Mouse (Mus musculus): ENCODE measurements around the gene Tex21. TPM values are rescaled to one million over a fixed set of nuclear protein-coding genes. Genes with fewer than 3 reads are reported as not detected.

Gene Tex21
- polyA plus RNA-seq, 2 experiments = 0.06 to 0.19 TPM

GRCm38 (mm10) chr12:76253991-76254390 lies 7.4 kb upstream of the Tex21 start:
- H3K36me3 ChIP-seq (ENCODE audit: control insufficient read depth, insufficient read depth, low read length) = no peaks in the 10 kb centered on the region
- no peak overlapping the region for H3K4me3 ChIP-seq (replicated peaks; ENCODE audit: low read length)
- no peak overlapping the region; the same call in 1 of the 2 replicates for H3K9ac ChIP-seq (ENCODE audit: low read depth, low read length, severe bottlenecking)
- 82% methylated on average over 8 of the region's 8 CpGs for WGBS
- no peak overlapping the region for H3K4me2 ChIP-seq (replicated peaks; ENCODE audit: low read depth, low read length, severe bottlenecking)
- no peaks in the 10 kb centered on the region for H3K27me3 ChIP-seq (ENCODE audit: control insufficient read depth, insufficient read depth, low read length)
- no peak overlapping the region for H3K27ac ChIP-seq (replicated peaks; ENCODE audit: low read depth, low read length)
- no peak for DNase-seq (ENCODE audit: low spot score)
- ATAC-seq (ENCODE audit: low FRiP score, low read depth) = no peak
- H3K9me3 ChIP-seq (ENCODE audit: control insufficient read depth, low read length) = no peaks in the 10 kb centered on the region
- no peak for TF ChIP-seq POLR2A (IDR thresholded peaks at IDR 0.05; ENCODE audit: borderline replicate concordance, extremely low read depth, insufficient read depth, insufficient read length)
- peaks cover 11% of the 10 kb centered on the region; the same call in 1 of the 2 replicates for H3K4me1 ChIP-seq (ENCODE audit: control insufficient read depth, insufficient read depth, low read length)

GRCm38 (mm10) chr12:76253591-76253990 lies 7.0 kb upstream of the Tex21 start:
- WGBS = 83% methylated on average over 2 of the region's 2 CpGs
- TF ChIP-seq POLR2A (IDR thresholded peaks at IDR 0.05; ENCODE audit: borderline replicate concordance, extremely low read depth, insufficient read depth, insufficient read length) = no peak
- DNase-seq (ENCODE audit: low spot score) (no peak), ATAC-seq (ENCODE audit: low FRiP score, low read depth) (no peak)
- H3K4me1 ChIP-seq (ENCODE audit: control insufficient read depth, insufficient read depth, low read length) = peaks cover 11% of the 10 kb centered on the region; the same call in 1 of the 2 replicates
- H3K9me3 ChIP-seq (ENCODE audit: control insufficient read depth, low read length) = no peaks in the 10 kb centered on the region
- no peaks in the 10 kb centered on the region for H3K27me3 ChIP-seq (ENCODE audit: control insufficient read depth, insufficient read depth, low read length)
- no peak overlapping the region for H3K4me3 ChIP-seq (replicated peaks; ENCODE audit: low read length)
- no peak overlapping the region for H3K9ac ChIP-seq (ENCODE audit: low read depth, low read length, severe bottlenecking)
- no peak overlapping the region for H3K4me2 ChIP-seq (replicated peaks; ENCODE audit: low read depth, low read length, severe bottlenecking)
- no peak overlapping the region for H3K27ac ChIP-seq (replicated peaks; ENCODE audit: low read depth, low read length)
- no peaks in the 10 kb centered on the region for H3K36me3 ChIP-seq (ENCODE audit: control insufficient read depth, insufficient read depth, low read length)

DNA sequence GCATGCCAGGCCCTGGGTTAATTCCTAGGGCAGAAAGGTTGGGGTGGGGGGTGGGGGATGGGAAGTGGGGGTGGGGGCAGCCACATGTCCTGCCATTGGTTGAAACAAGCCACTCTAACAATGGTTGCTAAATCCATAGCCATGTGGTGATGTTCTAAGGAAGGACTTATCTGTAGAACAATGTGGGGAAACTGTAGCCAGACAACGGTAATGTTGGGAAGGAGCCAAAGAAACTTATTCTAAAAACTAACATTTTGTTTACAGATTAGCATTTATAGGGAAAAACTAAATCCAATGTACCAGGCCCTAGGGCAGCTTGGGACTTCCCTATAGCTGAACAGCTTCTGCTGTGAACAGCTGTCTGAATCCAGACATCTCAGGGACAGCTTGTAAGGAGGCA lies 6.5 kb upstream of the Tex21 start:
- H3K27ac ChIP-seq (replicated peaks; ENCODE audit: low read depth, low read length) = no peak overlapping the region
- no peaks in the 10 kb centered on the region for H3K9me3 ChIP-seq (ENCODE audit: control insufficient read depth, low read length)
- no peaks in the 10 kb centered on the region for H3K36me3 ChIP-seq (ENCODE audit: control insufficient read depth, insufficient read depth, low read length)
- no peaks in the 10 kb centered on the region for H3K27me3 ChIP-seq (ENCODE audit: control insufficient read depth, insufficient read depth, low read length)
- no peak overlapping the region for H3K4me3 ChIP-seq (replicated peaks; ENCODE audit: low read length)
- no peak for DNase-seq (ENCODE audit: low spot score)
- ATAC-seq (ENCODE audit: low FRiP score, low read depth) = no peak
- H3K4me2 ChIP-seq (replicated peaks; ENCODE audit: low read depth, low read length, severe bottlenecking) = no peak overlapping the region
- H3K4me1 ChIP-seq (ENCODE audit: control insufficient read depth, insufficient read depth, low read length) = peaks cover 11% of the 10 kb centered on the region; the same call in 1 of the 2 replicates
- WGBS = 86% methylated on average over 1 of the region's 1 CpGs
- TF ChIP-seq POLR2A (IDR thresholded peaks at IDR 0.05; ENCODE audit: borderline replicate concordance, extremely low read depth, insufficient read depth, insufficient read length) = no peak
- no peak overlapping the region for H3K9ac ChIP-seq (ENCODE audit: low read depth, low read length, severe bottlenecking)

DNA sequence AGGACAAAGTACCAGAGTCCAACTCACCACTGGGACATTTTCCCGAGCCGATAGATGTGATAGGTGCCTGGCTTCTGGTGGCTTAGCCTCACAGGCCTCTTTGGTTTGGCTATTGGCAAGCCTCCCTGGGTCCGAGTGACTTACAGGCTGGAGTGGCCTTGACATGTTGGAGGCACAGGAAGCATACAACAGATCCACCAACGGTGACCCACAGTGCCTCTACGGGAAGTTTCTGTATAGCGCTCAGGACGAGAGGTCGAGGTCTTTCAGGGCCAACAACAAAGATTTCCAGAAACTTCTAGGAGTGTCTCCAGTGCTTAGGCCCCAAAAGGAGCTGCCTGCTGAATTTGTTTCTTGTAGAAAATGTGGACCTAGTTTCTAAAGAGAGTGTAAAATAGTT lies 1.6 kb downstream of the Tex21 start:
- Histone ChIP-seq H3K4me3 (replicated peaks; ENCODE audit: low read length) (no peak overlapping the region), H3K9ac (ENCODE audit: low read depth, low read length, severe bottlenecking) (no peak overlapping the region), H3K27ac (replicated peaks; ENCODE audit: low read depth, low read length) (no peak overlapping the region), H3K4me1 (ENCODE audit: control insufficient read depth, insufficient read depth, low read length) (no peaks in the 10 kb centered on the region), H3K27me3 (ENCODE audit: control insufficient read depth, insufficient read depth, low read length) (no peaks in the 10 kb centered on the region), H3K4me2 (replicated peaks; ENCODE audit: low read depth, low read length, severe bottlenecking) (no peak overlapping the region), H3K36me3 (ENCODE audit: control insufficient read depth, insufficient read depth, low read length) (no peaks in the 10 kb centered on the region), H3K9me3 (ENCODE audit: control insufficient read depth, low read length) (no peaks in the 10 kb centered on the region)
- no peak for TF ChIP-seq POLR2A (IDR thresholded peaks at IDR 0.05; ENCODE audit: borderline replicate concordance, extremely low read depth, insufficient read depth, insufficient read length)
- DNase-seq (ENCODE audit: low spot score) (no peak), ATAC-seq (ENCODE audit: low FRiP score, low read depth) (no peak)
- WGBS = 91% methylated on average over 8 of the region's 8 CpGs

DNA sequence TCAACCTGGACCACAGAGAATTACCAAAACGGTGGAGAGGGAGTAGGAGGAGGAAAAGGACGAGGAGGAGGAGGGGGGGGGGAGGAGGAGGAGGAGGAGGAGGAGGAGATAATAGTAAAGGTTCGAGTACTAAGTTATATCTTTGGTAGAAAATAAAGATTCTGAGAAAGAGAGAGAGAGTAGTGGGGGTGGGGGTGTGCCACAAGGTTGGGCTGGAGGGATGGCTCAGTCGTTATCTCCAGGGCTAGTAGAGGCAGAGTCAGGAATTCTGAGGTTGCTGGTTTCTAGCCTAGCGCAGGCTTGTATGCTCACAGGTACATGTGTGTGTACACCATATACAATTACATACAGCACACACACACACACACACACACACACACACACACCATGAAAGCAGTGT lies 4.7 kb downstream of the Tex21 start:
- Histone ChIP-seq H3K36me3 (ENCODE audit: control insufficient read depth, insufficient read depth, low read length) (no peaks in the 10 kb centered on the region), H3K4me2 (replicated peaks; ENCODE audit: low read depth, low read length, severe bottlenecking) (no peak overlapping the region), H3K9me3 (ENCODE audit: control insufficient read depth, low read length) (no peaks in the 10 kb centered on the region), H3K27ac (replicated peaks; ENCODE audit: low read depth, low read length) (no peak overlapping the region), H3K9ac (ENCODE audit: low read depth, low read length, severe bottlenecking) (no peak overlapping the region), H3K27me3 (ENCODE audit: control insufficient read depth, insufficient read depth, low read length) (no peaks in the 10 kb centered on the region), H3K4me1 (ENCODE audit: control insufficient read depth, insufficient read depth, low read length) (no peaks in the 10 kb centered on the region), H3K4me3 (replicated peaks; ENCODE audit: low read length) (no peak overlapping the region)
- DNase-seq (ENCODE audit: low spot score) (no peak), ATAC-seq (ENCODE audit: low FRiP score, low read depth) (no peak)
- 55% methylated on average over 5 of the region's 5 CpGs for WGBS
- TF ChIP-seq POLR2A (IDR thresholded peaks at IDR 0.05; ENCODE audit: borderline replicate concordance, extremely low read depth, insufficient read depth, insufficient read length) = no peak

- no peak for TF ChIP-seq POLR2A (IDR thresholded peaks at IDR 0.05; ENCODE audit: borderline replicate concordance, extremely low read depth, insufficient read depth, insufficient read length)
- H3K4me2 ChIP-seq (replicated peaks; ENCODE audit: low read depth, low read length, severe bottlenecking) = no peak overlapping the region
- H3K36me3 ChIP-seq (ENCODE audit: control insufficient read depth, insufficient read depth, low read length) = no peaks in the 10 kb centered on the region
- H3K9me3 ChIP-seq (ENCODE audit: control insufficient read depth, low read length) = no peaks in the 10 kb centered on the region
- H3K27ac ChIP-seq (replicated peaks; ENCODE audit: low read depth, low read length) = no peak overlapping the region
- no peak overlapping the region for H3K4me3 ChIP-seq (replicated peaks; ENCODE audit: low read length)
- 86% methylated on average over 3 of the region's 3 CpGs for WGBS
- H3K4me1 ChIP-seq (ENCODE audit: control insufficient read depth, insufficient read depth, low read length) = no peaks in the 10 kb centered on the region
- H3K27me3 ChIP-seq (ENCODE audit: control insufficient read depth, insufficient read depth, low read length) = no peaks in the 10 kb centered on the region
- ATAC-seq (ENCODE audit: low FRiP score, low read depth) (no peak), DNase-seq (ENCODE audit: low spot score) (no peak)
- H3K9ac ChIP-seq (ENCODE audit: low read depth, low read length, severe bottlenecking) = no peak overlapping the region
Observed at GRCm38 (mm10) chr12:76241084-76241483, 5.5 kb downstream of the Tex21 start.
